Mouse (Mus musculus) embryonic facial prominence, embryonic 11.5 days (tissue): ENCODE measurements at regions not wholly inside any gene's neighbourhood (a gene's known extent, or its start where the extent isn't known, plus 50 kb on each side); places are given as distances from the start of the nearest gene placed in this dataset.

Experiments
- ATAC-seq: fragments of 200-750 bp; cut with Nextera tagmentation; replicated peaks from 2 replicates; pipeline ENCODE4 v1.8.0; 2017; ENCODE audit warnings: low read depth; ENCODE audit not compliant: insufficient number of reproducible peaks, low FRiP score, low TSS enrichment
- DNase-seq: peaks from one replicate; pipeline ENCODE4 v3.0.0-alpha.2; 2015; ENCODE audit warnings: low spot score
- H3K27ac ChIP-seq: fragments of 300-500 bp; sonication (generic); replicated peaks from 2 replicates; pipeline ENCODE4 v1.5.1; 2014; ENCODE audit warnings: mild to moderate bottlenecking, low read depth, low read length, control low read depth
- H3K27me3 ChIP-seq: fragments of 300-500 bp; sonication (generic); 2 replicates; pipeline ENCODE4 v1.6.1; 2014; ENCODE audit warnings: mild to moderate bottlenecking, low read length, moderate library complexity, mixed read lengths; ENCODE audit not compliant: control insufficient read depth, insufficient read depth
- H3K36me3 ChIP-seq: fragments of 300-500 bp; sonication (generic); replicated peaks from 2 replicates; pipeline ENCODE4 v1.6.1; 2014; ENCODE audit warnings: low read depth, mild to moderate bottlenecking, low read length, moderate library complexity, mixed read lengths; ENCODE audit not compliant: control insufficient read depth, insufficient read depth
- H3K4me1 ChIP-seq: fragments of 300-500 bp; sonication (generic); 2 replicates; pipeline ENCODE4 v1.6.1; 2014; ENCODE audit warnings: low read length, mixed read lengths; ENCODE audit not compliant: control insufficient read depth, insufficient read depth
- H3K4me2 ChIP-seq: fragments of 300-500 bp; sonication (generic); 2 replicates; pipeline ENCODE4 v1.6.1; 2014; ENCODE audit warnings: low read depth, mild to moderate bottlenecking, control low read depth, low read length, moderate library complexity
- H3K4me3 ChIP-seq: fragments of 300-500 bp; sonication (generic); 2 replicates; pipeline ENCODE4 v1.5.1; 2014; ENCODE audit warnings: low read depth, low read length, control low read depth
- H3K9ac ChIP-seq: fragments of 300-500 bp; sonication (generic); replicated peaks from 2 replicates; pipeline ENCODE4 v1.6.1; 2014; ENCODE audit warnings: mild to moderate bottlenecking, control low read depth, low read length
- H3K9me3 ChIP-seq: fragments of 300-500 bp; sonication (generic); replicated peaks from 2 replicates; pipeline ENCODE4 v1.6.1; 2016; ENCODE audit warnings: mild to moderate bottlenecking, low read length, inconsistent platforms, mixed read lengths; ENCODE audit not compliant: control insufficient read depth
- WGBS: fragments of 180-500 bp; shearing (Covaris S2); extraction: QIAGEN DNeasy Blood & Tissue Kit; methylation state at CpG from one replicate; pipeline ENCODE4 v1.1.7; 2014; 5-methylcytosine and 5-hydroxymethylcytosine counted together

DNA sequence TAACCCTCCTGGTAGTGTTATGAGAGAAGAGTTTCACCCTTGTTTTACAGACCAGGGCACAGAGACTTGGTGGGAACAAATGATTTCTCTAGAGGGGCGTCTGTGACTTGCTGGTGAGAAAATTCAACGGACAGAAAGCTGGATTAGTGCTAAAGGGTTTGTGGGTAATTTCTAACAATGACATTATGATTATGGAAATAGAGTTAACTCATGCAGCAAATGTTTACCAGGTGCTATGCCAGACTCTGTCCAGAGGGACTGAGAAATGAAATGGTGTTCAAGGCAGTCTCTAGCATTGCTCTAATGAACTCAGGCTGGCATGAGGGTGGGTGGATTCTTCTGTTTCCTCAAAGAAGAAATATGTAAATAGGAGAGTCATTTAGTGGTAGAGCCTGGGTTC, 128.5 kb upstream of the 4933402D24Rik start:
- H3K4me1 ChIP-seq: no peaks in the 10 kb centered on the region
- H3K9ac ChIP-seq: no peak overlapping the region
- DNase-seq (no peak), ATAC-seq (no peak)
- no peak overlapping the region for H3K27ac ChIP-seq
- no peaks in the 10 kb centered on the region for H3K36me3 ChIP-seq
- 77% methylated on average over 2 of the region's 2 CpGs for WGBS
- H3K4me2 ChIP-seq: no peak overlapping the region
- no peaks in the 10 kb centered on the region for H3K9me3 ChIP-seq
- no peaks in the 10 kb centered on the region for H3K27me3 ChIP-seq
- H3K4me3 ChIP-seq: no peak overlapping the region

DNA sequence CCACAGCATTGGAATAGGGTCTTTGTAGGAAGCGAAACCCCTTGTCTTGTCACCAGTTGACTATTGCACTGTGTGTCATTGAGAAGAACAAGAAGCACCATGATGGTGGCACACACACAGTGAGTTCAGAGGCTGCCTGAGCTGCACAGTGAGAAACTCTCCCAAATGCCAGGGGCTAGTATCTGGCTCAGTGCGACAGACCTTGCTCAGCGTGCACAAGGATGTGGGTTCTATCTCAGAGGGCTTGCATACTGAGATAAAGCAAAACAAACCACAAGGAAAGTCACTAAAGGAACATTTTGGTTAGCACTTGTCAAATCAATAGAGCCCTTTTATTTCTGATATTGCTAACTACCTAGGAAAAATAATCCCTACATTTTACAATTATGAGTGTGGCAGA, 110.5 kb upstream of the 4933402D24Rik start:
- Histone ChIP-seq H3K9ac (no peak overlapping the region), H3K4me3 (no peak overlapping the region), H3K4me2 (no peak overlapping the region), H3K9me3 (no peaks in the 10 kb centered on the region), H3K36me3 (no peaks in the 10 kb centered on the region), H3K4me1 (no peaks in the 10 kb centered on the region), H3K27me3 (no peaks in the 10 kb centered on the region), H3K27ac (no peak overlapping the region)
- WGBS: 87% methylated on average over 3 of the region's 3 CpGs
- no peak for ATAC-seq
- no peak for DNase-seq

DNA sequence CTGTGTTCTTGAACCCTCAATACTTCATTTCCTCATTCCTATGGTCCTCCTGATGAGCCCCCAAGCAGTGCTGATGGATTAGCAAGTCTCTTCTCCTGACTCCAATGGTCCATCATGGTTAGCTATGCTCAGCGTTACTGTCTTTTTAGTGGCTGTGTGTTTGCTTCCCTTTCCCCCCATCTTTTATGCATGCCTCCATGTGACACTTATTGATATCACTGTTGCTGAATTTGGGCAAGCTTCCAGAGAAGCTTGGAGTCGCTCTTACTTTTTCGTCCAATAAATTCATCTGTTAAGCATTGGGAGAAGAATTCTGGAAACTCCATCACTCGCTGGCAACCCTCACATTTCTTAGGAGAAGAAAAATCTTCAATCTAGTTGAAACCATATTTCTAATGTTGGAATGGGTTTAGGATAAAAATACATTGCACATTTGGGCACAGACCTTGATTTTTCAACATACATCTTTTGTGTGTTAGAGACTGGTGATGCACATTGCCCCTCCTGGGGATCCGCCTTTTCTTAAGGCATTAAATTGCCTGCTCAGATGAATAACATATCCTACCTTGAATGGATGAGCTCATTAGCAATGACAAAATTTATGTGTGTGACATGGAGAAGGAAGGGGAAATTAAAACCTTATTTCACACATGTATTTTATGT, 107.7 kb upstream of the 4933402D24Rik start:
- DNase-seq: no peak
- WGBS: 91% methylated on average over 5 of the region's 5 CpGs
- no peak overlapping the region for H3K4me3 ChIP-seq
- no peak for ATAC-seq
- H3K4me1 ChIP-seq: no peaks in the 10 kb centered on the region
- no peak overlapping the region for H3K9ac ChIP-seq
- no peaks in the 10 kb centered on the region for H3K27me3 ChIP-seq
- H3K27ac ChIP-seq: no peak overlapping the region
- H3K4me2 ChIP-seq: no peak overlapping the region
- no peaks in the 10 kb centered on the region for H3K9me3 ChIP-seq
- no peaks in the 10 kb centered on the region for H3K36me3 ChIP-seq

DNA sequence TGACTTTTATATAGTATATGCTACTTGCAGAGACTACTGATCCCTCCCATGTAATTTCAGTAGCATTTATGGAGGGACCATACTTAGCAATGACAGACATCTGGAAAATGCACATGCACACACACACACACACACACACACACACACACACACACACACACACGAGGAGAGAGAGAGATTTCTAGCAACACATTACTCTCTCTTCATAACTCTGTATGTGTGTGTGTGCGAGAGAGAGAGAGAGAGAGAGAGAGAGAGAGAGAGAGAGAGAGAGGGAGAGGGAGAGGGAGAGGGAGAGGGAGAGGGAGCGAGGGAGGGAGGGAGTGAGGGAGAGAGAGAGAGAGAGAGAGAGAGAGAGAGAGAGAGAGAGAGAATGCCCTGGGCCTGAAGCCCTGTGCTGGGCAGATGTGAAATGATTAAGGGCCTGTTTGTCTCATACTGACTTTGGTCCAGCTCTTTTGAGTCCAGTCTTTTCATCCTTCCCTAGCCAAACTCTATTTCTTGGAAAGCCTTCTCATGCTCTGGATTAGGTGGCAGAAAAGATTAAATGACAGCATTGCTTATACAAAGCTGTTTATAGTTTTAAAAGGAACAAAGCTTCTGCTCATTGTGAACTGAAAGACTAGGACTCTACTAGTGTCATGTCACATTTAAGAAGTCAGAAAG, 106.4 kb upstream of the 4933402D24Rik start:
- no peak overlapping the region for H3K4me3 ChIP-seq
- H3K36me3 ChIP-seq: no peaks in the 10 kb centered on the region
- H3K27me3 ChIP-seq: no peaks in the 10 kb centered on the region
- no peak overlapping the region for H3K4me2 ChIP-seq
- no peak for ATAC-seq
- no peak overlapping the region for H3K27ac ChIP-seq
- 65% methylated on average over 3 of the region's 3 CpGs for WGBS
- H3K9me3 ChIP-seq: no peaks in the 10 kb centered on the region
- no peak for DNase-seq
- no peaks in the 10 kb centered on the region for H3K4me1 ChIP-seq
- H3K9ac ChIP-seq: no peak overlapping the region

DNA sequence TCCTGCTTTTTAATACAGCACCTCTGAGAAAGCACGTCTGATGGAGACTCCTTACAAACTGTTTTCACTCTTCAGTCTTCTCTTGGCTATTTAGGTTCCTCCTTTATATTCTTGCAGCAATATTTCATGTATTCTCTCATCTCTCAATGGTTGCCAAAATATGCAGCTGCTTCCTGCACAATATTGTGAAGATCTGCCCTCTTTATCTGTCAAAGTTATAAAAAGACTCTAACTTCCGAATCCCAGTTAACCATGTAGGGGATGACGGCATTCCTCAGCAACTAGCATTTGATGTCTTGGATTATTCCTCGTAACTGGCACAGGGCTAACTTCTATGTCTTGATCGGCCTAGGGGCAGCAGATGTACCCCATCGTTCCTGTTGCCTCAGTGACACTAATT, 102.8 kb upstream of the 4933402D24Rik start:
- WGBS: 89% methylated on average over 6 of the region's 6 CpGs
- Histone ChIP-seq H3K27me3 (no peaks in the 10 kb centered on the region), H3K4me1 (no peaks in the 10 kb centered on the region), H3K9ac (no peak overlapping the region), H3K36me3 (no peaks in the 10 kb centered on the region), H3K4me3 (no peak overlapping the region), H3K4me2 (no peak overlapping the region), H3K9me3 (no peaks in the 10 kb centered on the region), H3K27ac (no peak overlapping the region)
- ATAC-seq: no peak
- DNase-seq: no peak

DNA sequence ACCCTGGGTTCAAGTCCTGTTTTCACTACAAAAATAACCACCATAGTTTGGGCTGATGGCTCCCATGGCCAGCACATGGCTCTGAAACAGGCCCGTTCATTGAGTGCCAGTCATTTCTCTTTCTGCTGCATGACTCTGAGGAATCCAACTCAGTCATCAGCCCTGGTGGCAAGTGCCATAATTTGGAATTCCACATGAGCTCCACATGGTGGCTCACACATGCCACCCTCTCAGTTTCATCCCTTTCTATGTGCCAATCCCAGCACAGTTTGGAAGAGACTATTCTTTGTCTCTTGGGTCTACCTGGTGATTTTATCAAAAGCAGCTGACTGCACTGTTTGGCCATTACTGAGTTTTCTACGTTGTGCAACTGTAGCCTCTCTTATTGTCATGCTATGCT, 100.3 kb upstream of the 4933402D24Rik start:
- Histone ChIP-seq H3K36me3 (no peaks in the 10 kb centered on the region), H3K9ac (no peak overlapping the region), H3K4me3 (no peak overlapping the region), H3K9me3 (no peaks in the 10 kb centered on the region), H3K4me1 (no peaks in the 10 kb centered on the region), H3K27me3 (no peaks in the 10 kb centered on the region), H3K4me2 (no peak overlapping the region), H3K27ac (no peak overlapping the region)
- no peak for DNase-seq
- 79% methylated on average over 2 of the region's 2 CpGs for WGBS
- no peak for ATAC-seq

DNA sequence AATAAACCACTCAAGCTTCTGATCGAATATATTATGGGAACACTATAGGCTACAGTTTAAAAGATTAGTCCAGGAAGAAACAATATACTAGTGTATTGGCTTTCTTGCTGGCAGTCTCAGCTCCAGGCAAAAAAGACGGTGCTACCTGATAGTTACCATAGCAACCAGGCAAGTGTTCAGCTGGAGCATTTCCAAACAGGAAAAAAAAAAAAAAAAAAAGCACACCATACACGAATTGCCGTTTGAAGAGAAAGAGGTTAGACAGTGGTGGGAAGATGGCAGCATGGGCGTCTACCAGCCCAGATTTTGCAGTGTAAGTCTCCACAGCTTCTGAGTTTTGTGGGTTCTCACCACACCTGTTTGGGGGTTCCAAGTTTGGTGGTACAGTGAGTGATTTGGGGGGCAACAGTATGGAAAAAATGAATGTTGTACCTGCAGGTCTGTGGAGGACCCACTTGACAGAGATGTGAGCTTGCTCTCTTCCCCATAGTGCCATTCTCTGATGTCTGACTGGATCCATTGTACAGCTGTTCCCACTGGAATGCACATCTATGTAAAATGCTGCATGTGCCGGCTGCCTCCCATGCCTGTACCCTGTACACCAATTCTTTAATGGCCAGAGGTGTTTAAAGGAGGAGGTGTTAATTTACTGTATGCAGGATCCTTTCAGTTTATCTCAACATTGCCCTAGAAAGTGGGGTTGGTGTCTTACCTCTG, 89.0 kb upstream of the 4933402D24Rik start:
- ATAC-seq (no peak), DNase-seq (no peak)
- Histone ChIP-seq H3K4me1 (no peaks in the 10 kb centered on the region), H3K4me2 (no peak overlapping the region), H3K36me3 (no peaks in the 10 kb centered on the region), H3K27me3 (no peaks in the 10 kb centered on the region), H3K27ac (no peak overlapping the region), H3K9ac (no peak overlapping the region), H3K4me3 (no peak overlapping the region), H3K9me3 (no peaks in the 10 kb centered on the region)
- 62% methylated on average over 6 of the region's 6 CpGs for WGBS

DNA sequence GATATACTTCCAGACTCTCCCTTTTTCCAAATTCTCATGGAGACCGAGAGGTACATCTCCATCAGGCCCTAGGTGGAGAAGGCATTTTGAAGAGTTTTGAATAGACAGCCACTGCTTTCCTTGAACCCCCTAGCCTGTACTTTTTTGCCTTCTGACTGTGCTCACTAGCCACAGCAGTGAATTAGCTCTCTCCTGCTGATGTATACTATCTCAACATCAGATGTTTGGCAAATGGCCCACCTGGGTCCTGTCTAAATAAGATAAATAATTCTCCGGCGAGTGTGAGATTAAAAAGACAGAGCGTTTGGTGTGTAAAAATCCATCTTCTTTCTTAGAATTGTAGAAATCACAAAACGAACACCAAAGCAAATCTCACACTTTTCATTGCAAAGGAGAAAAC, 88.4 kb upstream of the 4933402D24Rik start:
- Histone ChIP-seq H3K9me3 (no peaks in the 10 kb centered on the region), H3K9ac (no peak overlapping the region), H3K27ac (no peak overlapping the region), H3K4me3 (no peak overlapping the region), H3K4me2 (no peak overlapping the region), H3K27me3 (no peaks in the 10 kb centered on the region), H3K36me3 (no peaks in the 10 kb centered on the region), H3K4me1 (no peaks in the 10 kb centered on the region)
- DNase-seq (no peak), ATAC-seq (no peak)
- 84% methylated on average over 5 of the region's 5 CpGs for WGBS
